Mouse (Mus musculus): Measurements from ENCODE around the gene Zcchc2. TPM values are rescaled to one million over a fixed set of nuclear protein-coding genes. Genes with fewer than 3 reads are reported as not detected.

Zcchc2 gene
- polyA plus RNA-seq, 1 experiment from 2014 or later = 1.2 TPM

DNA sequence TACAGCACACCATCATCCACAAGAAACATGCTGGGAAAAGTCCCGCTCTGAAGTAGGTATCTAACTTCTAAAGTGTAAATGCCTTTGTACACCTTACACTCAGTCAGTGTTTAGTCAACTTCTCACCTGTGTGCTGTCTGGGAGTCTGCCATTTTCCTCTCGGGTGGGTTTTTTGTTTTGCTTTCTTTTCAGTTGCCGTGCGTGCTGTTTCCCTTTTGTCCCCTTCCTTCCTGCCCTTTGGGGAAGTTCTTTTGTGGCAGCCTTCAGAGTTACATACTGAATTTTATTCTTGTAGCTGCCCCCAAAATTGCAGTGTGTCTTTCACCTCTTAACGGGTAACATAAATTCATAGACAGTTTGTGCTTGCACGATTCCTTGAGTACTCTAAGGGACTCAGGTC is 29.6 kb downstream of the Zcchc2 start:
- H3K4me1 ChIP-seq (replicated peaks) = peaks cover 7% of the 10 kb centered on the region
- no peaks in the 10 kb centered on the region for H3K9me3 ChIP-seq (replicated peaks)
- H3K27me3 ChIP-seq = no peaks in the 10 kb centered on the region
- ATAC-seq (ENCODE audit: low read depth) = no peak
- peaks cover 79% of the 10 kb centered on the region for H3K36me3 ChIP-seq
- H3K4me2 ChIP-seq = no peak overlapping the region
- 59% methylated on average over 6 of the region's 6 CpGs for WGBS (ENCODE audit: insufficient replicate concordance)
- H3K9ac ChIP-seq = no peak overlapping the region
- DNase-seq = no peak
- H3K27ac ChIP-seq = no peak overlapping the region
- H3K4me3 ChIP-seq (replicated peaks) = no peak overlapping the region

DNA sequence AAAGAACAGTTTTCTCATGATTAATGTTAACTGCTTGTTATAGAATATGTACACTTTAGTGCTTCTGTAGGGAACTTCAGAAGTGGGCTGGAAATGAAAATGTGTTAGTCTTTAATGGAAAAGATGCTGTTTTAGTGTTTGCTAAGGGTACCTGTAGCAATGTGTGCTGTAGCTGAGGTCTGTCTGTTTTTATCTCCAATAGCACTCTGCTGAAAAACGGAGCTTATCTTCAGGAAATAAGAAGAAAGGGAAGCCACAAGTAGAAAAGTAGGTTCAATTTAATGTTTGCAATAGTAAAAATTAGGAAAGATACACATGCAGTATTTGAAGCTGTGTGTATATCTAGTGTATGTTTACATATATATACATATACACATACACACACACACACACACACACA is 32.8 kb downstream of the Zcchc2 start:
- Histone ChIP-seq H3K4me3 (replicated peaks) (no peak overlapping the region), H3K27me3 (no peaks in the 10 kb centered on the region), H3K27ac (no peak overlapping the region), H3K36me3 (peaks cover 81% of the 10 kb centered on the region), H3K4me2 (no peak overlapping the region), H3K4me1 (replicated peaks) (peaks cover 7% of the 10 kb centered on the region), H3K9ac (no peak overlapping the region), H3K9me3 (replicated peaks) (no peaks in the 10 kb centered on the region)
- WGBS (ENCODE audit: insufficient replicate concordance) = 24% methylated on average over 1 of the region's 1 CpGs
- ATAC-seq (ENCODE audit: low read depth) (no peak), DNase-seq (no peak)

GRCm38 (mm10) chr1:106024254-106024653 is 34.0 kb downstream of the Zcchc2 start:
- no peaks in the 10 kb centered on the region for H3K9me3 ChIP-seq (replicated peaks)
- no peaks in the 10 kb centered on the region for H3K27me3 ChIP-seq
- H3K9ac ChIP-seq = no peak overlapping the region
- no peak overlapping the region for H3K27ac ChIP-seq
- peaks cover 7% of the 10 kb centered on the region for H3K4me1 ChIP-seq (replicated peaks)
- H3K36me3 ChIP-seq = peaks cover 82% of the 10 kb centered on the region
- H3K4me2 ChIP-seq = no peak overlapping the region
- DNase-seq = no peak
- no peak overlapping the region for H3K4me3 ChIP-seq (replicated peaks)
- ATAC-seq (ENCODE audit: low read depth) = no peak
- WGBS (ENCODE audit: insufficient replicate concordance) = 66% methylated on average over 2 of the region's 2 CpGs

- no peak overlapping the region for H3K4me3 ChIP-seq (replicated peaks)
- DNase-seq (no peak), ATAC-seq (ENCODE audit: low read depth) (no peak)
- no peak overlapping the region for H3K9ac ChIP-seq
- WGBS (ENCODE audit: insufficient replicate concordance) = 75% methylated on average over 3 of the region's 3 CpGs
- no peaks in the 10 kb centered on the region for H3K9me3 ChIP-seq (replicated peaks)
- peaks cover 8% of the 10 kb centered on the region for H3K4me1 ChIP-seq (replicated peaks)
- H3K27me3 ChIP-seq = no peaks in the 10 kb centered on the region
- no peak overlapping the region for H3K4me2 ChIP-seq
- no peak overlapping the region for H3K27ac ChIP-seq
- peaks cover 82% of the 10 kb centered on the region for H3K36me3 ChIP-seq
Measured at GRCm38 (mm10) chr1:106024778-106025177, 34.6 kb downstream of the Zcchc2 start.

DNA sequence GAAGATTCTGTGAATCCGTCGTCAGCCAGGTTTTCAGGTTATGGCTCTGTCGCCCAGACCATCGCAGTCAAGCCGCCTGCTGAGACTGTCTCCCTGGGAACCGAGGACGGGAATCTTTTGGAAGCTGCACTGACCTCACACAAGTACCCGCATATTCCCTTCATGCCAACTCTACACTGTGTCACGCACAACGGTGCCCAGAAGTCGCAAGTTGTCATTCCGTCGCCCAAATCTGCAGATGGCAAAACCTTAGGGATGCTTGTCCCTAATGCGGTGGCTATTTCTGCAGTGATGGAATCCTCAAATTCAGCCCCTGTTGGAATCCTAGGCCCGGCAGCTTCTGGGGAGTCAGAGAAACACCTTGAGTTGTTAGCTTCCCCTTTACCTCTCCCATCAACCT is 39.6 kb downstream of the Zcchc2 start:
- 91% methylated on average over 15 of the region's 15 CpGs for WGBS (ENCODE audit: insufficient replicate concordance)

DNA sequence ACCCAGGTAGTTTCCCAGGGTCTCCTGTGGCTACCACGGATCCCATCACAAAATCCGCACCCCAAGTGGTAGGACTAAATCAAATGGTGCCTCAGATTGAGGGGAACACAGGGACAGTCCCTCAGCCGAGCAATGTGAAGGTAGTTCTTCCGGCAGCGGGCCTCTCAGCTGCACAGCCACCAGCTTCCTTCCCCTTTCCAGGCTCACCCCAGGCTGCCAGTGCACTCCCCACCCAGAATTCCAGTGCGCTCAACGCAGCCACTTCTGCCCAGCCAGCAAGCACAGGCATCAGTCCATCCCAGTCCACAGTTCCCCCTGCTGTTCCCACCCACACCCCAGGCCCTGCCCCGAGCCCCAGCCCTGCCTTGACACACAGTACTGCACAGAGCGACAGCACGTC is 40.1 kb downstream of the Zcchc2 start:
- Histone ChIP-seq H3K9me3 (replicated peaks) (no peaks in the 10 kb centered on the region), H3K4me3 (replicated peaks) (no peak overlapping the region), H3K4me2 (no peak overlapping the region), H3K27me3 (no peaks in the 10 kb centered on the region), H3K9ac (no peak overlapping the region), H3K36me3 (peaks cover 68% of the 10 kb centered on the region), H3K27ac (no peak overlapping the region), H3K4me1 (replicated peaks) (peaks cover 12% of the 10 kb centered on the region; the same call in 1 of the 2 replicates)
- DNase-seq (no peak), ATAC-seq (ENCODE audit: low read depth) (no peak; the same call in 1 of the 2 replicates)
- WGBS (ENCODE audit: insufficient replicate concordance) = 68% methylated on average over 10 of the region's 10 CpGs

More for the DNA sequence above, 39.6 kb downstream of the Zcchc2 start:
- Histone ChIP-seq H3K36me3 (peaks cover 69% of the 10 kb centered on the region), H3K27me3 (no peaks in the 10 kb centered on the region), H3K27ac (no peak overlapping the region), H3K4me2 (no peak overlapping the region), H3K4me3 (replicated peaks) (no peak overlapping the region), H3K4me1 (replicated peaks) (peaks cover 10% of the 10 kb centered on the region; the same call in 1 of the 2 replicates), H3K9me3 (replicated peaks) (no peaks in the 10 kb centered on the region), H3K9ac (no peak overlapping the region)
- no peak for DNase-seq
- ATAC-seq (ENCODE audit: low read depth) = no peak

DNA sequence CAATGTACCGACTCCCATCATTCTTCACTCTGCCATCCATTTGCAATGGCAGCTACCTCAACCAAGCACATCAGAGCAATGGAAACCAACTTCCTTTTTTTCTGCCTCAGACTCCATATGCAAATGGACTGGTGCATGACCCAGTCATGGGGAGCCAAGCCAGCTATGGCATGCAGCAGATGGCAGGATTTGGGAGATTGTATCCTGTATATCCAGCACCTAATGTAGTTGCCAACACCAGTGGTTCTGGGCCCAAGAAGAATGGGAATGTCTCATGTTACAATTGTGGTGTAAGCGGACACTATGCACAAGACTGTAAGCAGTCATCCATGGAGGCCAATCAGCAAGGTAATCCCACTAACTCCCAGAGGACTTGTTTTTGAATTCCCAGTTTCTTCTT is 40.7 kb downstream of the Zcchc2 start:
- Histone ChIP-seq H3K27me3 (no peaks in the 10 kb centered on the region), H3K36me3 (peaks cover 63% of the 10 kb centered on the region), H3K4me3 (replicated peaks) (no peak overlapping the region), H3K4me1 (replicated peaks) (peaks cover 14% of the 10 kb centered on the region; the same call in 1 of the 2 replicates), H3K27ac (no peak overlapping the region), H3K4me2 (no peak overlapping the region), H3K9me3 (replicated peaks) (no peaks in the 10 kb centered on the region), H3K9ac (no peak overlapping the region)
- 89% methylated on average over 2 of the region's 2 CpGs for WGBS (ENCODE audit: insufficient replicate concordance)
- ATAC-seq (ENCODE audit: low read depth) = no peak
- DNase-seq = no peak

- H3K27me3 ChIP-seq = no peaks in the 10 kb centered on the region
- DNase-seq (no peak), ATAC-seq (ENCODE audit: low read depth) (no peak)
- no peaks in the 10 kb centered on the region for H3K9me3 ChIP-seq (replicated peaks)
- no peak overlapping the region for H3K27ac ChIP-seq
- no peak overlapping the region for H3K4me3 ChIP-seq (replicated peaks)
- H3K4me1 ChIP-seq (replicated peaks) = peaks cover 14% of the 10 kb centered on the region; the same call in 1 of the 2 replicates
- peaks cover 58% of the 10 kb centered on the region for H3K36me3 ChIP-seq
- WGBS (ENCODE audit: insufficient replicate concordance) = 49% methylated on average over 6 of the region's 6 CpGs
- H3K9ac ChIP-seq = no peak overlapping the region
- H3K4me2 ChIP-seq = no peak overlapping the region
Measured at GRCm38 (mm10) chr1:106031908-106032307, 41.7 kb downstream of the Zcchc2 start.

DNA sequence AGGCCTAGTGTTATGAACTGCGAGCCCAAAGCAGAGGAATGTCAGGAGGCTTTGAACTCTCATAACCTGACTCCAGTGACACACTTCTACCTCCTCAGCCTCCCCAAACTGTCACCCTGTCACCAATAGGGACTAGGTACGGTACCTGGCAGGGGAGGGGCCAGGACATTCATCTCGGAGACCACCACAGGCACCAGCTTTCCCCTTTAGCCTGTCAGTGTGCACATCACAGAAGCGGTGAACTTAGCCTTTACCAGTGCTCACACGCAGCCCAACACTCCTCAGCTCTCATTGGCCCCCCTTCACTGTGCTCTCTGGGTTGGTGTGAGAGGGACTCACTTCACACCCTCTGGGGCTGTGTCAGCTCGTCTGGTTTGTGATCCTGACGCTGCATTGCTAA is 44.6 kb downstream of the Zcchc2 start:
- Histone ChIP-seq H3K27ac (no peak overlapping the region), H3K4me1 (replicated peaks) (peaks cover 12% of the 10 kb centered on the region; the same call in 1 of the 2 replicates), H3K27me3 (no peaks in the 10 kb centered on the region), H3K36me3 (peaks cover 35% of the 10 kb centered on the region), H3K4me2 (no peak overlapping the region), H3K9ac (no peak overlapping the region), H3K9me3 (replicated peaks) (no peaks in the 10 kb centered on the region), H3K4me3 (replicated peaks) (no peak overlapping the region)
- ATAC-seq (ENCODE audit: low read depth) = no peak
- DNase-seq = no peak
- WGBS (ENCODE audit: insufficient replicate concordance) = 63% methylated on average over 7 of the region's 7 CpGs

- no peak overlapping the region for H3K27ac ChIP-seq
- DNase-seq (peak; percentile 37), ATAC-seq (ENCODE audit: low read depth) (peak; percentile 42)
- no peak overlapping the region for H3K4me3 ChIP-seq (replicated peaks)
- H3K36me3 ChIP-seq = peaks cover 13% of the 10 kb centered on the region
- H3K4me1 ChIP-seq (replicated peaks) = 0 out of 2 replicates have a peak, but pooled peaks cover 4% of the 10 kb centered on the region
- no peak overlapping the region for H3K4me2 ChIP-seq
- H3K9me3 ChIP-seq (replicated peaks) = no peaks in the 10 kb centered on the region
- no peak overlapping the region for H3K9ac ChIP-seq
- no peaks in the 10 kb centered on the region for H3K27me3 ChIP-seq
- 65% methylated on average over 19 of the region's 19 CpGs for WGBS (ENCODE audit: insufficient replicate concordance)
Measured at GRCm38 (mm10) chr1:106036861-106037599, 46.8 kb downstream of the Zcchc2 start.

GRCm38 (mm10) chr1:106039326-106039725 is 49.1 kb downstream of the Zcchc2 start:
- Histone ChIP-seq H3K36me3 (no peaks in the 10 kb centered on the region), H3K4me2 (no peak overlapping the region), H3K4me3 (replicated peaks) (no peak overlapping the region), H3K27ac (no peak overlapping the region), H3K27me3 (no peaks in the 10 kb centered on the region), H3K9ac (no peak overlapping the region), H3K9me3 (replicated peaks) (no peaks in the 10 kb centered on the region), H3K4me1 (replicated peaks) (0 out of 2 replicates have a peak, but pooled peaks cover 4% of the 10 kb centered on the region)
- 77% methylated on average over 6 of the region's 6 CpGs for WGBS (ENCODE audit: insufficient replicate concordance)
- ATAC-seq (ENCODE audit: low read depth) (no peak), DNase-seq (no peak)

DNA sequence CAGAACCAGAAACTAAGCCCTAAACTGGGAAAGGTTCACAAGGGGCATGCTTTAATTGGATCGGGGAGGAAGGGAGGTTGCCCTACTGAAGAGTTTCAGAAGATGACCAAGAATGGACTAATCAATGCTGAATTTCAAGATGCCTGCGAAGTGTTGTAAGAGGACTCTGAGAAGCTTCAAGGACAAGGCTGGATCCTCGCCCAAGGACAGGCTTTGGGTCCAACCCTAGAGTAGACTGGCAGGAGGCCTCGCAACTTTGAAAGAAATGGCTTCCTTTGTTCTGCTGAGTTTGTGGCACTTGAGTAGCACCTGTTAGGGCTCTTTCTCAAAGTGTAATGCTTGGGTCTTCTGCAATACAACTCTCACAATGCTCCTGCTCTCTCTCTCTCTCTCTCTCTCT is 50.1 kb downstream of the Zcchc2 start:
- H3K27ac ChIP-seq = no peak overlapping the region
- no peak overlapping the region for H3K4me2 ChIP-seq
- H3K9ac ChIP-seq = no peak overlapping the region
- DNase-seq (no peak), ATAC-seq (ENCODE audit: low read depth) (no peak)
- H3K36me3 ChIP-seq = no peaks in the 10 kb centered on the region
- no peaks in the 10 kb centered on the region for H3K27me3 ChIP-seq
- 75% methylated on average over 4 of the region's 4 CpGs for WGBS (ENCODE audit: insufficient replicate concordance)
- 0 out of 2 replicates have a peak, but pooled peaks cover 2% of the 10 kb centered on the region for H3K4me1 ChIP-seq (replicated peaks)
- no peak overlapping the region for H3K4me3 ChIP-seq (replicated peaks)
- no peaks in the 10 kb centered on the region for H3K9me3 ChIP-seq (replicated peaks)
